Mouse (Mus musculus) olfactory bulb, adult 2 months (tissue): Measurements from ENCODE around the gene Rhobtb1.

ENCODE experiments used
- CTCF ChIP-seq: fragments of 200-500 bp; IDR thresholded peaks from 2 replicates; pipeline ENCODE4 v1.5.1; 2012; ENCODE audit warnings: low read depth, mild to moderate bottlenecking, low read length, moderate library complexity; ENCODE audit not compliant: insufficient read depth
- POLR2A ChIP-seq: fragments of 200-500 bp; IDR thresholded peaks from 2 replicates; pipeline ENCODE4 v1.6.1; 2012; ENCODE audit warnings: mild to moderate bottlenecking, low read depth, low read length, moderate library complexity; ENCODE audit not compliant: insufficient read depth

- no peak for TF ChIP-seq CTCF
- no peak for TF ChIP-seq POLR2A
Observed at GRCm38 (mm10) chr10:69274705-69275104, 123.5 kb downstream of the Rhobtb1 start.
